Mouse (Mus musculus): ENCODE measurements around the gene Tspan4.

Tspan4 gene

GRCm38 (mm10) chr7:141476981-141477370 lies 1.9 kb downstream of the Tspan4 start:
- in situ Hi-C loops (cut with MboI): loop anchor here (10.0 kb wide), 1 partner anchor 428 kb away; no protein-coding TSS in a partner anchor

GRCm38 (mm10) chr7:141477578-141478269 lies 2.7 kb downstream of the Tspan4 start:
- in situ Hi-C loops (cut with MboI): loop anchor here (10.0 kb wide), 1 partner anchor 427 kb away; no protein-coding TSS in a partner anchor

- in situ Hi-C loops (cut with MboI): loop anchor here (10.0 kb wide), 1 partner anchor 426 kb away; no protein-coding TSS in a partner anchor
Observed at GRCm38 (mm10) chr7:141478270-141478748, 3.3 kb downstream of the Tspan4 start.

GRCm38 (mm10) chr7:141480842-141481497 lies 5.9 kb downstream of the Tspan4 start:
- in situ Hi-C loops (cut with MboI): no loop called here

GRCm38 (mm10) chr7:141481498-141482401 lies 6.7 kb downstream of the Tspan4 start:
- in situ Hi-C loops (cut with MboI): no loop called here

GRCm38 (mm10) chr7:141482531-141483024 lies 7.5 kb downstream of the Tspan4 start:
- in situ Hi-C loops (cut with MboI): no loop called here

- in situ Hi-C loops (cut with MboI): no loop called here
Observed at GRCm38 (mm10) chr7:141483114-141483653, 8.1 kb downstream of the Tspan4 start.

- in situ Hi-C loops (cut with MboI): no loop called here
Observed at GRCm38 (mm10) chr7:141484186-141485120, 9.4 kb downstream of the Tspan4 start.

GRCm38 (mm10) chr7:141485186-141485585 lies 10.1 kb downstream of the Tspan4 start:
- in situ Hi-C loops (cut with MboI): no loop called here

- in situ Hi-C loops (cut with MboI): no loop called here
Observed at GRCm38 (mm10) chr7:141485606-141486005, 10.6 kb downstream of the Tspan4 start.

GRCm38 (mm10) chr7:141486239-141486638 lies 11.2 kb downstream of the Tspan4 start:
- in situ Hi-C loops (cut with MboI): no loop called here

GRCm38 (mm10) chr7:141487141-141487540 lies 12.1 kb downstream of the Tspan4 start:
- in situ Hi-C loops (cut with MboI): no loop called here

- in situ Hi-C loops (cut with MboI): no loop called here
Observed at GRCm38 (mm10) chr7:141491151-141491550, 16.1 kb downstream of the Tspan4 start.

GRCm38 (mm10) chr7:141492738-141493137 lies 17.7 kb downstream of the Tspan4 start:
- in situ Hi-C loops (cut with MboI): no loop called here

- in situ Hi-C loops (cut with MboI): no loop called here
Observed at GRCm38 (mm10) chr7:141493729-141494128, 18.7 kb downstream of the Tspan4 start.

GRCm38 (mm10) chr7:141495379-141495778 lies 20.3 kb downstream of the Tspan4 start:
- in situ Hi-C loops (cut with MboI): no loop called here

GRCm38 (mm10) chr7:141495940-141496339 lies 20.9 kb downstream of the Tspan4 start:
- in situ Hi-C loops (cut with MboI): no loop called here

GRCm38 (mm10) chr7:141497600-141497999 lies 22.6 kb downstream of the Tspan4 start:
- in situ Hi-C loops (cut with MboI): no loop called here

- in situ Hi-C loops (cut with MboI): no loop called here
Observed at GRCm38 (mm10) chr7:141501820-141502555, 26.9 kb downstream of the Tspan4 start.

GRCm38 (mm10) chr7:141502556-141502905 lies 27.5 kb downstream of the Tspan4 start:
- in situ Hi-C loops (cut with MboI): no loop called here
